Mouse (Mus musculus) hindbrain, postnatal 0 days (tissue): ENCODE measurements around the gene A730071L15Rik. TPM values are rescaled to one million over a fixed set of nuclear protein-coding genes. Genes with fewer than 3 reads are reported as not detected.

Source experiments
- ATAC-seq: fragments of 200-750 bp; cut with Nextera tagmentation; 2 replicates; pipeline ENCODE4 v1.8.0; 2017; ENCODE audit warnings: mild to moderate bottlenecking, moderate TSS enrichment, moderate library complexity
- DNase-seq: peaks from one replicate; pipeline ENCODE4 v3.0.0-alpha.2; 2015; ENCODE audit warnings: low spot score
- H3K27ac ChIP-seq: fragments of 300-500 bp; sonication (generic); 2 replicates; pipeline ENCODE4 v1.5.1; 2014; ENCODE audit warnings: mild to moderate bottlenecking
- H3K27me3 ChIP-seq: fragments of 300-500 bp; sonication (generic); 2 replicates; pipeline ENCODE4 v1.6.1; 2014; ENCODE audit warnings: low read length, mixed read lengths; ENCODE audit not compliant: insufficient read depth
- H3K36me3 ChIP-seq: fragments of 300-500 bp; sonication (generic); 2 replicates; pipeline ENCODE4 v1.6.1; 2014; ENCODE audit warnings: low read length, mixed read lengths; ENCODE audit not compliant: insufficient read depth
- H3K4me1 ChIP-seq: fragments of 300-500 bp; sonication (generic); 2 replicates; pipeline ENCODE4 v1.6.1; 2014; ENCODE audit warnings: antibody characterized with exemption, low read length, mixed read lengths; ENCODE audit not compliant: insufficient read depth
- H3K4me2 ChIP-seq: fragments of 300-500 bp; sonication (generic); 2 replicates; pipeline ENCODE4 v1.6.1; 2014; ENCODE audit warnings: low read depth, mild to moderate bottlenecking, low read length, moderate library complexity, mixed read lengths
- H3K4me3 ChIP-seq: fragments of 300-500 bp; sonication (generic); 2 replicates; pipeline ENCODE4 v1.5.1; 2014; ENCODE audit warnings: low read length
- H3K9ac ChIP-seq: fragments of 300-500 bp; sonication (generic); replicated peaks from 2 replicates; pipeline ENCODE4 v1.6.1; 2014; ENCODE audit warnings: mild to moderate bottlenecking, low read length, moderate library complexity, mixed read lengths
- H3K9me3 ChIP-seq: fragments of 300-500 bp; sonication (generic); 2 replicates; pipeline ENCODE4 v1.6.1; 2016; ENCODE audit warnings: low read length, mixed read lengths
- CTCF ChIP-seq: IDR thresholded peaks from 2 replicates; pipeline ENCODE4 v1.5.1; 2016; ENCODE audit warnings: antibody characterized with exemption, control low read depth, low read depth
- WGBS: fragments of 180-500 bp; shearing (Covaris S2); extraction: QIAGEN DNeasy Blood & Tissue Kit; methylation state at CpG from one replicate; pipeline ENCODE4 v1.1.7; 2014; 5-methylcytosine and 5-hydroxymethylcytosine counted together
- polyA plus RNA-seq: library from polyadenylated mRNA; unstranded; fragments of >200 nt; fragmentation: Nextera tagmentation; extraction: Ambion mirVana; gene quantifications from 2 replicates; pipeline ENCODE4 v1.2.1, GENCODE M21; 2015
- total RNA-seq: library from RNA; depleted of rRNA; stranded (reverse); fragments of >200 nt; gene quantifications from 2 replicates; pipeline ENCODE4 v1.2.3, GENCODE M21; 2014

Gene A730071L15Rik
- total and polyA plus RNA-seq, 2 experiments from 2014 or later = 0.58 TPM; not detected in 1

DNA sequence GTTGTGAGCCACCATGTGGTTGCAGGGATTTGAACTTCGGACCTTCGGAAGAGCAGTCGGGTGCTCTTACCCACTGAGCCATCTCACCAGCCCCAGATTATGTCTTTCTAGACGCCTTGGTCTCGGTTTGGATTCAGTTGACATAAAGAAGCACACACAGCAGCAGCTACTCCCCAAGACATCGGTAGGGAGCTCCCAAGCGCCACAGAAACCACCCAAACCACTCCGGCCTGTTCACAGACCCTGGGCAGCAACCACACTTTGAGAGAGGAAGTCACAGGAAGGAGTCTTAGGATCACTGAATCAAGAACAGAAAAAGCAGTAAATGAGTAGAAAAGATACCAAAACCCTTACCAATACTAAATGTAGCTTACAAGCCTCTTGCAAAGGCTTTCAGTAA lies 3.0 kb upstream of the A730071L15Rik start:
- Histone ChIP-seq H3K36me3 (peaks cover 9% of the 10 kb centered on the region; the same call in 1 of the 2 replicates), H3K4me2 (no peak overlapping the region), H3K9ac (no peak overlapping the region), H3K9me3 (no peaks in the 10 kb centered on the region), H3K4me3 (no peak overlapping the region), H3K27me3 (no peaks in the 10 kb centered on the region), H3K27ac (no peak overlapping the region), H3K4me1 (peaks cover 12% of the 10 kb centered on the region; the same call in 1 of the 2 replicates)
- TF ChIP-seq CTCF = no peak
- DNase-seq (no peak), ATAC-seq (no peak)
- 91% methylated on average over 8 of the region's 8 CpGs for WGBS

DNA sequence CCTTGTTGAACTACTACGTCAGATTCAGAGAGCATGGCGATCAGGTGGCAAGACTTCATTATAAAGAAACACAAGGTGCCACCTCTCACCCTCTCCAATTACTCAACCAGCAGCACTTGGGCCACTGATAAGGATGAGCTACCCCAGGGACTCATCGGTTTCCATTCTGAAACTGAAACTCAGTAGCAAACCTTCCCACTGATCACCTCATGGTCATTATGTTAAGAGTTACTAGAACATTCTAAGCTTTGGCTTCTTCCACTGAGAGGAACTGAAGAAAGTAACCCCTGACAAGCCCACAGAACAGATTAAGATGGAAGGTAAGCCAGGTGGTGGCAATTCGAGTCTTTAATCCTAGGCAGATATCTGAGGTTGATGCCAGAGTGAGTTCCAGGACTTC lies 1.4 kb upstream of the A730071L15Rik start:
- Histone ChIP-seq H3K4me3 (0 out of 2 replicates have a peak overlapping the region, but pooled peaks have one; percentile 92), H3K9ac (no peak overlapping the region), H3K9me3 (no peaks in the 10 kb centered on the region), H3K4me1 (peaks cover 12% of the 10 kb centered on the region; the same call in 1 of the 2 replicates), H3K27me3 (no peaks in the 10 kb centered on the region), H3K4me2 (peak overlapping the region; percentile 91), H3K27ac (no peak overlapping the region), H3K36me3 (no peaks in the 10 kb centered on the region)
- 91% methylated on average over 4 of the region's 4 CpGs for WGBS
- no peak for DNase-seq
- no peak for ATAC-seq
- TF ChIP-seq CTCF = no peak

DNA sequence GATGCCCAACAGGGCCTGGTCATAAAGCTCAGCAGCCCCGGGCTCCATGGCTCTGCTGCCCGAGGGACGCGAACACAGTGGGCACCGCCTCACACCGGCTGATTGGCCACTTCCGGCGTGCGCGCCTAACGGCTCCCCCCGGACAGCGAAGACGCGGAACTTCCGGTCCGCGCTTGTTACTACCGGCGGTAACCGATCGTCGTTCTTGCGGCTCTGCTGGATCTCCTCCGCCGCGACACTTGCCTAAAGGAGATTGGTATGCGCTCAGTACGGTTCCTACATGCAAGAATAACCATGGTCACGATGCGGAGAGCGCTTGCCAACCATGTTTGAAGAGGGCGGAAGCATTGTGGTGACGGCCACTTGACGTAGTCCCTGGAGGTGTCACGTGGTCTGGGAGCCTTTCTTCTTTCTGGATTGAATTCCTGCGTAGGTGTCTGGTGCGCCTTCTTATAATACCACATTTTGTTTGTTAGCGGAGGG lies 299 bp downstream of the A730071L15Rik start, which contains the start of gene Nudcd3:
Nudcd3 (minus strand) TSS at position 329 of the 483 bp plus-strand sequence.
- WGBS = 0% methylated on average over 39 of the region's 39 CpGs
- peak within 1 kb of the TSS; percentile 93 for H3K27ac ChIP-seq
- no peaks in the 10 kb centered on the region for H3K27me3 ChIP-seq
- H3K9ac ChIP-seq = peak within 1 kb of the TSS; percentile 87
- ATAC-seq (peak; percentile 98), DNase-seq (peak; percentile 94)
- H3K36me3 ChIP-seq = no peaks in the 10 kb centered on the region
- TF ChIP-seq CTCF = no peak; the same call in 1 of the 2 replicates
- peaks cover 12% of the 10 kb centered on the region; the same call in 1 of the 2 replicates for H3K4me1 ChIP-seq
- H3K4me2 ChIP-seq = peak within 1 kb of the TSS; percentile 91
- H3K4me3 ChIP-seq = peak within 1 kb of the TSS; percentile 92
- no peaks in the 10 kb centered on the region for H3K9me3 ChIP-seq

DNA sequence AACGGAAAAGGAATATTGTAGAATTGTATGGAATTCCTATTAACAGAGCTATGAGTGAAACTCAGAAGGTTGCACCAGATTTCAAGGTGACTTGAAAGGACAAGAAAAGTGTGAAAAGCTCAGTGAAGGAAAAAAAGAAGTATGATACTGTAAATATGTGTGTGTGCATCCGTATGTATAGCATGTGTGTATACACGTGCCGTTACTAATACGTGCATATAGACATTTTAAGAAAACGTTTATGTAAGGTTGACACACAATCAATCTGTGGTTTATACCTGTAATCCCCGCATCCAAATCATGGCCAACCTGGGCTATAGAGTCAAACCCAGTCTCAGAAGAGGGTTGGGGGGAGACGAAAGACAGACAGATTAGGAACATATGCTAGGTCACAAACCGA lies 741 bp downstream of the A730071L15Rik start:
- H3K4me2 ChIP-seq = peak overlapping the region; percentile 91
- 22% methylated on average over 9 of the region's 9 CpGs for WGBS
- DNase-seq (no peak), ATAC-seq (peak; percentile 8; the same call in 1 of the 2 replicates)
- H3K4me1 ChIP-seq = peaks cover 12% of the 10 kb centered on the region; the same call in 1 of the 2 replicates
- H3K36me3 ChIP-seq = no peaks in the 10 kb centered on the region
- no peak for TF ChIP-seq CTCF
- H3K4me3 ChIP-seq = peak overlapping the region; percentile 92
- H3K27ac ChIP-seq = peak overlapping the region; percentile 93
- no peaks in the 10 kb centered on the region for H3K27me3 ChIP-seq
- H3K9ac ChIP-seq = peak overlapping the region; percentile 87
- no peaks in the 10 kb centered on the region for H3K9me3 ChIP-seq

DNA sequence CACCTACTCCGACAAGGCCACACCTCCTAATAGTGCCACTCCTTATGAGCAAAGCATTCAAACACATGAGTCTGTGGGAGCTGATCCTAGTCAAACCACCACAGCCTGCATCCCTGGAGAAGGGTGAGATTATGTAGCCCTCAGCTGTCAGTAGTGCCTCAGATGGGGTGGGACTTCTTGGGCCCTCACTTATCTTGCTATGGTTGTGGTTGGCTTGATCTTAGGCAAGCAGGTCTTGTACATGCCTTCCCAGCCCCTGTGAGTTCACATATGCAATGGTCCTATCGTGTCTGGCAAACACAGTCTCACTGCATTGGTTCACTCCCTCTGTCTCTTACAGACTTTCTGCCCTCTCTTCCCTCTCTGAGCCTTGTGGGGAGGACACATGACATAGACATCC lies 7.3 kb downstream of the A730071L15Rik start:
- Histone ChIP-seq H3K27ac (no peak overlapping the region), H3K27me3 (no peaks in the 10 kb centered on the region), H3K9ac (no peak overlapping the region), H3K9me3 (0 out of 2 replicates have a peak, but pooled peaks cover 3% of the 10 kb centered on the region), H3K4me2 (no peak overlapping the region), H3K4me1 (no peaks in the 10 kb centered on the region), H3K36me3 (no peaks in the 10 kb centered on the region), H3K4me3 (no peak overlapping the region)
- no peak for ATAC-seq
- TF ChIP-seq CTCF = no peak
- DNase-seq = no peak
- 83% methylated on average over 2 of the region's 2 CpGs for WGBS

DNA sequence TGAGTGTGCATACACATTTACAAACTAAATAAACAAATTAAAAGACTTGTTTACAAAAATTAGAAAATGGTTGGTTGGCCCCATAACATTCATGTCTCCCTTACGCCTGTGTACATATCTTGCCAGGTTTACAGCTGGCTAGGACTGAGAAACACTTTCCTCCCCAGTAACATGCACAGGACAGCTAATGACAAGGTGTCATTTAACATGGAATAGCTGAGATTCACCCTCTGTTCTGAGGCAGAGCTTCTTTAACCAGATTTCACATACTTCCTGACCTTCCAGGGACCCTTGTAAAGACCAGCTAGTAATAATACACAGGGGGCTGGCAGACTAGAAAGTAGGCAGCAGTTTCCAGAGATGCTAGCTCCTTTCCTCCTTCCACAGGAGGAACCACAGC lies 8.3 kb downstream of the A730071L15Rik start:
- Histone ChIP-seq H3K36me3 (no peaks in the 10 kb centered on the region), H3K9me3 (0 out of 2 replicates have a peak, but pooled peaks cover 3% of the 10 kb centered on the region), H3K27me3 (no peaks in the 10 kb centered on the region), H3K4me2 (no peak overlapping the region), H3K27ac (no peak overlapping the region), H3K4me1 (no peaks in the 10 kb centered on the region), H3K9ac (no peak overlapping the region), H3K4me3 (no peak overlapping the region)
- no peak for TF ChIP-seq CTCF
- ATAC-seq (no peak), DNase-seq (no peak)
- WGBS = 94% methylated on average over 1 of the region's 1 CpGs

DNA sequence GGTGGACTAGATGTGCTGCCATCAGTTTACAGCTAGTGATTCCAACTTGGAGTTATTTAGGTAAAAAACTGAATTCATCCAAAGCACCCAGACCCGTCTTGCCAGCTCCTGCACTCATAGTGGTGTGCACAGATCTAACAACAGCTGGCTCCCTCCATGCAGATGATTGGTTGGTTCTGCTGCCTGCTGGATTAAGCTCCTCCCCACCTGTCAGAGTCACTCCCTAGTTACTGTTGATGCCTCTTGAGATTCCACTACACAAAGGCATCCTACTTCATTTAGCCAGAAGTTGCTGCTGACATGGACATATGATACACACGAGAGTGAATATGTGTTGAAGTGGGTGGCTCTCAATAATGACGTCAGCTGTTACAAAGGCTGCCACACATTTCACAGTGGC lies 17.0 kb downstream of the A730071L15Rik start:
- 53% methylated on average over 3 of the region's 3 CpGs for WGBS
- Histone ChIP-seq H3K4me3 (no peak overlapping the region), H3K27ac (no peak overlapping the region), H3K4me1 (no peaks in the 10 kb centered on the region), H3K27me3 (no peaks in the 10 kb centered on the region), H3K9me3 (no peaks in the 10 kb centered on the region), H3K4me2 (no peak overlapping the region), H3K36me3 (no peaks in the 10 kb centered on the region), H3K9ac (no peak overlapping the region)
- TF ChIP-seq CTCF = no peak
- ATAC-seq = no peak
- DNase-seq = no peak
